Mouse (Mus musculus): ENCODE measurements around the gene Pxylp1. TPM values are rescaled to one million over a fixed set of nuclear protein-coding genes. Genes with fewer than 3 reads are reported as not detected.
A peak's percentile ranks its signal among the peaks of the same experiment; 100 is the strongest.

Pxylp1 gene
- total and polyA plus RNA-seq, 2 experiments: 5.5 to 7.2 TPM

DNA sequence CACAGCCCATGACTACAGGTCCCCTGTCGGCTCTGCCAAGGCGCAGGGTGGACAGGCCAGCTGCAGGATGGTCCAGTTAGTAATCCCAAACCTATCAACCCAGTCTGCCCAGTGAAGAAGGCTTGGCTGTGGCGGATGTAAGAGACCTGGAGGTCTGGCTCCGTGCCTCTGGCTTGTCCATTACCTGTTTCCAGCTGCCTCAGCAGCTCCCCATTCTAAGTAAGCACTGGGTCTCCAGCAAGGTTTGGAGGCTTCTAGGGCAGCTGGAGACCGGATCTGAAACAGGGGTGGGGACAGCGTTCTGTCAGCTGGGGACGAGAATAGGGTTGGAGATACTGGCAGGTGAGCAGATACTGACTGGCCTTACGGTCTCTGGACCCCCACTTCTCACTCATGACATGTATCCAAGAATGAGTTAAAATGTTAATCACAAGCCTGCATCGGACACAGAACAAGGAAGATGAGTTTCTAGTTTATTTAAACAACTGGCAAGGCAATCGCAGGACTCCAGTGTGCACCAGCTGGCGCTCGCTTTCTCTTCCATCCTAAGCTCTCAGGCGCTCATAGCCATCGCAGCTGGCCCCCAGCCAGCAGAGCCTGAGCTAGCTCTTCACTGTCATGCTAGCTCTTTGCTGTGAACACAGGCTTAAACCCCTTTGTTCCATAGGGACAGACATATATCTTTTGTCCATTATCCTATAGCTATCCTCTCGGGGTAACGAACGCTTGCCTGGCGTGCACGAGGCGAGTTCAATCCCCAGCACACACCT lies 9.8 kb downstream of the Pxylp1 start:
- peaks cover 18% of the 10 kb centered on the region for H3K79me2 ChIP-seq (ENCODE audit: control insufficient read depth, insufficient read depth, low read length)
- H3K4me1 ChIP-seq (ENCODE audit: control insufficient read depth, insufficient read depth, low read length): peaks cover 2% of the 10 kb centered on the region; the same call in 1 of the 2 replicates
- H3K36me3 ChIP-seq (ENCODE audit: control insufficient read depth, insufficient read depth, low read length): no peaks in the 10 kb centered on the region
- no peak for DNase-seq (ENCODE audit: extremely low read depth, low read depth, low spot score)
- no peak overlapping the region for H3K9ac ChIP-seq (ENCODE audit: low read depth, low read length)
- H3K4me3 ChIP-seq (ENCODE audit: insufficient read depth, low read depth, low read length): no peak overlapping the region
- no peaks in the 10 kb centered on the region for H3K27me3 ChIP-seq (ENCODE audit: control insufficient read depth, insufficient read depth, low read length)
- TF ChIP-seq POLR2A (IDR thresholded peaks at IDR 0.05; ENCODE audit: extremely low read depth, insufficient read depth, low read length): no peak
- no peak for TF ChIP-seq CTCF (IDR thresholded peaks at IDR 0.05; ENCODE audit: low read depth, low read length)
- 90% methylated on average over 20 of the region's 20 CpGs for WGBS
- no peak overlapping the region for H3K27ac ChIP-seq (replicated peaks; ENCODE audit: insufficient read depth, low read depth, low read length)

DNA sequence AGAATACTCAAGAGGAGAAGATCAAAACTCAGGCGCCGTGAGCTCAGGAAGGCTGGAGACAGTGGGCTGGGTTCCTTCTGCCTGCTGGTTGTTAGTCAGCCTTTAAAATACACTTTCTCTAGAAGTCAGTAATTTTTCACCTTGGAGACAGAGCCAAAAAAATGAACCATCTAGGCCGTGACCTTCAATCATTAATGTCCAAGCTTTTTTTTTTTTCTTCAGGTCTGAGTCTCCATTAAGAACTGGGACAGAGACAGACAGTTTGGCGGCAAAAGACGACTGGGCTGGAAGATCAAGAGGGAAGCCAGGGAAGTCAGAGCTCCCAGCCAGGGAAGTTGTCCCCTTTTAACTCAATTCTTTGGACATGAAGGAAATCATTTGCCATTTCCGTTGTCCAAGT lies 10.6 kb downstream of the Pxylp1 start:
- Histone ChIP-seq H3K9ac (ENCODE audit: low read depth, low read length) (no peak overlapping the region), H3K4me1 (ENCODE audit: control insufficient read depth, insufficient read depth, low read length) (peaks cover 2% of the 10 kb centered on the region; the same call in 1 of the 2 replicates), H3K4me3 (ENCODE audit: insufficient read depth, low read depth, low read length) (no peak overlapping the region), H3K27me3 (ENCODE audit: control insufficient read depth, insufficient read depth, low read length) (no peaks in the 10 kb centered on the region), H3K27ac (replicated peaks; ENCODE audit: insufficient read depth, low read depth, low read length) (no peak overlapping the region), H3K36me3 (ENCODE audit: control insufficient read depth, insufficient read depth, low read length) (no peaks in the 10 kb centered on the region), H3K79me2 (ENCODE audit: control insufficient read depth, insufficient read depth, low read length) (peaks cover 15% of the 10 kb centered on the region)
- 82% methylated on average over 6 of the region's 6 CpGs for WGBS
- no peak for TF ChIP-seq CTCF (IDR thresholded peaks at IDR 0.05; ENCODE audit: low read depth, low read length)
- no peak for TF ChIP-seq POLR2A (IDR thresholded peaks at IDR 0.05; ENCODE audit: extremely low read depth, insufficient read depth, low read length)
- no peak for DNase-seq (ENCODE audit: extremely low read depth, low read depth, low spot score)

DNA sequence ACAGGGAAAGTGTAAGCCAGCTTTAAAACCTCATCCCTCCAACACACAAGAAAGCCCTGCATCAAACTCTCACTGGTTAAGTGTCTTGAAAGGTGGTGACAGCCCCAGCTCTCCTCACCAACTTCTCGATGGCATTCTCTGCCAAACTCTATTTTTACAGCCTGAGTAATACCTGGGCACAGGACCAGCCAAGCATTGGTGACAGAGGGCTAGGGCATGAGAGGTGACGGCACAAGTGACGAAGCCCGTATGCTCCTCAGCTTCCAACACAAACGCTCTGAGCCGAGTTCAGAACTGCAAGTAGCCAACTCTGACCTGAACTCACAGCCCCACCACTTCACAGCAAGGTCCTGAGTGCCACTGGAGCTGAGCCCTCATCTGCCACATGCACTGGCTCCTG lies 13.4 kb downstream of the Pxylp1 start:
- TF ChIP-seq POLR2A (IDR thresholded peaks at IDR 0.05; ENCODE audit: extremely low read depth, insufficient read depth, low read length): no peak
- no peak for TF ChIP-seq CTCF (IDR thresholded peaks at IDR 0.05; ENCODE audit: low read depth, low read length)
- peak; percentile 62 for DNase-seq (ENCODE audit: extremely low read depth, low read depth, low spot score)
- WGBS: 20% methylated on average over 6 of the region's 6 CpGs

DNA sequence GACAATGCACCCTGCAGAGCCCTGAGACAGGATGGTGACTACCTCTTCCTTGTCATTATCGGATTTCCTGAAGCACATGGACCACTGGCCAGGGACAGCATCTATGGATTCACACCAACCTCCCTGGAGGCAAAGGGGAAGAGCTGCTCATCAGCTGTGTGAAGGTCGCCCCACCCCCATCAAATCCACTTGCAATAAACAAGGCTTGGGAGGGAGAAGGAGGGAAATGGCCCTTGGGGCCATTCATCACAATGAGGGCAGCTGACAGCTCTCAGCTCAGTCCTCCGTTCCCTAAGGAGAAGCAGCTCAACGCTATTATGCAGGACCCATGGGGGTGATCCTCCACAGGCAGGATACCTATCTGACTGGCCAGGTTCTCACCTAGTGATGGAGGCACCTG lies 14.0 kb downstream of the Pxylp1 start:
- peaks cover 5% of the 10 kb centered on the region; the same call in 1 of the 2 replicates for H3K79me2 ChIP-seq (ENCODE audit: control insufficient read depth, insufficient read depth, low read length)
- H3K27ac ChIP-seq (replicated peaks; ENCODE audit: insufficient read depth, low read depth, low read length): no peak overlapping the region
- WGBS: 75% methylated on average over 4 of the region's 4 CpGs
- no peak overlapping the region for H3K4me3 ChIP-seq (ENCODE audit: insufficient read depth, low read depth, low read length)
- DNase-seq (ENCODE audit: extremely low read depth, low read depth, low spot score): no peak
- peaks cover 2% of the 10 kb centered on the region; the same call in 1 of the 2 replicates for H3K4me1 ChIP-seq (ENCODE audit: control insufficient read depth, insufficient read depth, low read length)
- no peak for TF ChIP-seq CTCF (IDR thresholded peaks at IDR 0.05; ENCODE audit: low read depth, low read length)
- TF ChIP-seq POLR2A (IDR thresholded peaks at IDR 0.05; ENCODE audit: extremely low read depth, insufficient read depth, low read length): no peak
- no peaks in the 10 kb centered on the region for H3K36me3 ChIP-seq (ENCODE audit: control insufficient read depth, insufficient read depth, low read length)
- no peaks in the 10 kb centered on the region for H3K27me3 ChIP-seq (ENCODE audit: control insufficient read depth, insufficient read depth, low read length)
- no peak overlapping the region for H3K9ac ChIP-seq (ENCODE audit: low read depth, low read length)

More for the DNA sequence above, 13.4 kb downstream of the Pxylp1 start:
- no peak overlapping the region for H3K4me3 ChIP-seq (ENCODE audit: insufficient read depth, low read depth, low read length)
- no peaks in the 10 kb centered on the region for H3K36me3 ChIP-seq (ENCODE audit: control insufficient read depth, insufficient read depth, low read length)
- H3K27me3 ChIP-seq (ENCODE audit: control insufficient read depth, insufficient read depth, low read length): no peaks in the 10 kb centered on the region
- H3K27ac ChIP-seq (replicated peaks; ENCODE audit: insufficient read depth, low read depth, low read length): no peak overlapping the region
- H3K79me2 ChIP-seq (ENCODE audit: control insufficient read depth, insufficient read depth, low read length): peaks cover 7% of the 10 kb centered on the region; the same call in 1 of the 2 replicates
- H3K4me1 ChIP-seq (ENCODE audit: control insufficient read depth, insufficient read depth, low read length): peaks cover 2% of the 10 kb centered on the region; the same call in 1 of the 2 replicates
- peak overlapping the region; percentile 13; the same call in 1 of the 2 replicates for H3K9ac ChIP-seq (ENCODE audit: low read depth, low read length)

DNA sequence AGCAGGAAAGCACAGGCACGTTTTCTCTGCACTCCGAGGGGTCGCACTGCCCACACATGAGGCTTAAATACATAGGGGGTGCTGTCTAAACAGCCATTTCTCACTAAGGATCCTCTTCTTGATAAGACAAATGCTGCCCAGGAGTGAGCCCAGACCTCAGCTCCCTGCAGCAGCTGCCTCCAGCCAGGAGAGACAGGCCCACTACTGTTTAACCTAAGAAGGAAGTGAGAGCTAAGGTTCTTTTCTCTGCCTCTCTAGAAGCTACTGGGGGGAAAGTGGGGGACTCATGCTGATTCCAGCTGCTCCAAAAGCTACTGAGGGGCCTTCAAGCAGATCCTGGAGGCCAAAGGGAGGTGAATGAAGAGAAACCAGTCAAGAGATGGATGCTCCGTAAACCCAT lies 16.8 kb downstream of the Pxylp1 start:
- Histone ChIP-seq H3K36me3 (ENCODE audit: control insufficient read depth, insufficient read depth, low read length) (no peaks in the 10 kb centered on the region), H3K79me2 (ENCODE audit: control insufficient read depth, insufficient read depth, low read length) (peaks cover 5% of the 10 kb centered on the region; the same call in 1 of the 2 replicates), H3K9ac (ENCODE audit: low read depth, low read length) (no peak overlapping the region), H3K27ac (replicated peaks; ENCODE audit: insufficient read depth, low read depth, low read length) (no peak overlapping the region), H3K4me3 (ENCODE audit: insufficient read depth, low read depth, low read length) (no peak overlapping the region), H3K4me1 (ENCODE audit: control insufficient read depth, insufficient read depth, low read length) (peaks cover 2% of the 10 kb centered on the region; the same call in 1 of the 2 replicates), H3K27me3 (ENCODE audit: control insufficient read depth, insufficient read depth, low read length) (no peaks in the 10 kb centered on the region)
- TF ChIP-seq POLR2A (IDR thresholded peaks at IDR 0.05; ENCODE audit: extremely low read depth, insufficient read depth, low read length) (no peak), CTCF (IDR thresholded peaks at IDR 0.05; ENCODE audit: low read depth, low read length) (no peak)
- WGBS: 81% methylated on average over 4 of the region's 4 CpGs
- no peak for DNase-seq (ENCODE audit: extremely low read depth, low read depth, low spot score)

DNA sequence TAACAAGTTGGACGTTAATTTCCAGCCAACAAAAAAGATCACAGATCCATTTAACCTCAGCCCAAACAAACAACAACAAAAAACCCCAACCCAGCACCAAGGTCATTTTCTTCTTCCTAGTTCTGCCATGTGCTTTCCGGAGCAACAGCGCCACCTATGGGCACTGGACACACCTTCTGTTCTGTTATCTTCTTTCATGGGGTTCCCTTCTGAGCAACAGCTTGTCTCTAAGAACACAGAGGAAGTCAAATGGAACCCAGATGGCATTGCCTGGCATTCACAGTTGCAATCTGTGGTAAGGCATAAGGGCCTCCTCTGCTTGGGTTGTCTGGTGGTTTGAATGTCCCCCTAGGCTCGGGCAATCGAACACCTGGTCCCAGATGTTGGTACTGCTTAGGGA lies 19.4 kb downstream of the Pxylp1 start:
- no peaks in the 10 kb centered on the region for H3K27me3 ChIP-seq (ENCODE audit: control insufficient read depth, insufficient read depth, low read length)
- H3K4me3 ChIP-seq (ENCODE audit: insufficient read depth, low read depth, low read length): no peak overlapping the region
- 69% methylated on average over 5 of the region's 5 CpGs for WGBS
- no peak overlapping the region for H3K9ac ChIP-seq (ENCODE audit: low read depth, low read length)
- H3K4me1 ChIP-seq (ENCODE audit: control insufficient read depth, insufficient read depth, low read length): no peaks in the 10 kb centered on the region; the same call in 1 of the 2 replicates
- TF ChIP-seq POLR2A (IDR thresholded peaks at IDR 0.05; ENCODE audit: extremely low read depth, insufficient read depth, low read length) (no peak), CTCF (IDR thresholded peaks at IDR 0.05; ENCODE audit: low read depth, low read length) (peak; percentile 59; the same call in 1 of the 2 replicates)
- DNase-seq (ENCODE audit: extremely low read depth, low read depth, low spot score): peak; percentile 46
- H3K36me3 ChIP-seq (ENCODE audit: control insufficient read depth, insufficient read depth, low read length): no peaks in the 10 kb centered on the region
- H3K27ac ChIP-seq (replicated peaks; ENCODE audit: insufficient read depth, low read depth, low read length): no peak overlapping the region
- no peaks in the 10 kb centered on the region; the same call in 1 of the 2 replicates for H3K79me2 ChIP-seq (ENCODE audit: control insufficient read depth, insufficient read depth, low read length)
